Mouse (Mus musculus): ENCODE measurements at regions not wholly inside any gene's neighbourhood (a gene's known extent, or its start where the extent isn't known, plus 50 kb on each side); places are given as distances from the start of the nearest gene placed in this dataset.

GRCm38 (mm10) chr17:89802148-89802547 lies 108.1 kb downstream of the Gm10184 start:
- DNase-seq, result no peak
- intact Hi-C loops (cut with DNase I), result no loop called here

GRCm38 (mm10) chr17:89777570-89777969 lies 132.7 kb downstream of the Gm10184 start:
- no peak for DNase-seq
- intact Hi-C loops (cut with DNase I), result no loop called here

- intact Hi-C loops (cut with DNase I), result no loop called here
- peak in 1 of 2 experiments; percentile 8 for DNase-seq
Observed at GRCm38 (mm10) chr17:89766229-89766875, 143.9 kb downstream of the Gm10184 start.

GRCm38 (mm10) chr17:89737418-89737817 lies 172.8 kb downstream of the Gm10184 start:
- DNase-seq, result no peak
- intact Hi-C loops (cut with DNase I), result no loop called here

GRCm38 (mm10) chr17:89725534-89725933 lies 184.7 kb downstream of the Gm10184 start:
- intact Hi-C loops (cut with DNase I), result no loop called here
- no peak for DNase-seq

GRCm38 (mm10) chr17:89681798-89682197 lies 228.5 kb downstream of the Gm10184 start:
- intact Hi-C loops (cut with DNase I), result no loop called here
- DNase-seq, result no peak

- no peak for DNase-seq
- intact Hi-C loops (cut with DNase I), result no loop called here
Observed at GRCm38 (mm10) chr17:89658326-89658725, 251.9 kb downstream of the Gm10184 start.

GRCm38 (mm10) chr17:89656211-89656610 lies 254.0 kb downstream of the Gm10184 start:
- DNase-seq, result no peak
- intact Hi-C loops (cut with DNase I), result no loop called here

- intact Hi-C loops (cut with DNase I), result no loop called here
- DNase-seq, result no peak
Observed at GRCm38 (mm10) chr17:89654089-89654813, 256.0 kb downstream of the Gm10184 start.

- no peak for DNase-seq
- intact Hi-C loops (cut with DNase I), result no loop called here
Observed at GRCm38 (mm10) chr17:89646000-89646399, 264.2 kb downstream of the Gm10184 start.
